Mouse (Mus musculus) T-helper 17 cell (primary cell): ENCODE data around the gene Gm5431.

Experiments used
- in situ Hi-C, 2 experiments: fragments of 300-600 bp; cut with MboI, MseI; formaldehyde crosslinking; loops; 1 replicate in 1 of 2; 2 replicates in 1 of 2; pipeline ENCODE4 v1.15.1; 2025; ENCODE audit warnings: high pct_unique_total_duplicates in 2 of 2

Gm5431 gene

DNA sequence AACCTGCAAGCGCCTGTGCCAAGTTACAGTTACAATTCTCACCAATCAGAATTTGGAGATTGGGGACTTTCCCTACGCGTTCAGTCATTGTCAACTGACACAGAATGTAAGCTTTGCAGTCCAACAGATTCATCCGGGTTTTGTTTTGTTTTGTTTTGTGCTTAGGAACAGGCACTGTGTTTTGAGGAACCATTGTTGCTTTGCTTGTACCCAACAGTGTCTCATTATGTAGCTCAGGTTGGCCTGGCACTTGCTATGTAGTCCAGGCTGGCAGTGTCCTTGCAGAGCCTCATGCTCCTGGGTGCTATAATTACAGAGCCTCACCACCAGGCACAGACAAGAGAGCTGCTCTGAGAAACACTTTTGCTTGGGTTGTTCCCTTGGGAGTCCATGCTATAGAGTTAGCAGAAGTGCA lies 59.6 kb downstream of the Gm5431 start:
- in situ Hi-C loops = no loop called here

DNA sequence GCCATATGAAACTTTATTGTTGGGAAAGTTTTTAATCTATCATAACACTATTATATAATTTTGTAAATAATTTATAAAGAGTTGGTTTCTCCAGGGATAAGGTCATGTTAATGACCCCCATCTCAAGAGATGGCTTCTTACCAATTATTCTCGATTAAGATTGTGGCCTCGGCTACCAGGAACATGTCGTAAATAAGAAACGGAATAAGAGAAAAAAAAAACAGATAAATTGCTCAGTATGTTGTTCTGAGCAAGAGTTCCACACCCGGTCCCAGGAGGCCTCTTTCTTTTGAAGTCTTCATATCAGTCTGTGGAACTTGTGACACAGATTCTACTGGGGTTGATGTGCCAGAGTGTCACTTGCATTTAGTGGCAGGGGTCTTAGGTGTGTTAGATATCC lies 60.8 kb downstream of the Gm5431 start:
- in situ Hi-C loops = no loop called here

- in situ Hi-C loops = no loop called here
Measured at GRCm38 (mm10) chr11:48840805-48841204, 61.2 kb downstream of the Gm5431 start.

DNA sequence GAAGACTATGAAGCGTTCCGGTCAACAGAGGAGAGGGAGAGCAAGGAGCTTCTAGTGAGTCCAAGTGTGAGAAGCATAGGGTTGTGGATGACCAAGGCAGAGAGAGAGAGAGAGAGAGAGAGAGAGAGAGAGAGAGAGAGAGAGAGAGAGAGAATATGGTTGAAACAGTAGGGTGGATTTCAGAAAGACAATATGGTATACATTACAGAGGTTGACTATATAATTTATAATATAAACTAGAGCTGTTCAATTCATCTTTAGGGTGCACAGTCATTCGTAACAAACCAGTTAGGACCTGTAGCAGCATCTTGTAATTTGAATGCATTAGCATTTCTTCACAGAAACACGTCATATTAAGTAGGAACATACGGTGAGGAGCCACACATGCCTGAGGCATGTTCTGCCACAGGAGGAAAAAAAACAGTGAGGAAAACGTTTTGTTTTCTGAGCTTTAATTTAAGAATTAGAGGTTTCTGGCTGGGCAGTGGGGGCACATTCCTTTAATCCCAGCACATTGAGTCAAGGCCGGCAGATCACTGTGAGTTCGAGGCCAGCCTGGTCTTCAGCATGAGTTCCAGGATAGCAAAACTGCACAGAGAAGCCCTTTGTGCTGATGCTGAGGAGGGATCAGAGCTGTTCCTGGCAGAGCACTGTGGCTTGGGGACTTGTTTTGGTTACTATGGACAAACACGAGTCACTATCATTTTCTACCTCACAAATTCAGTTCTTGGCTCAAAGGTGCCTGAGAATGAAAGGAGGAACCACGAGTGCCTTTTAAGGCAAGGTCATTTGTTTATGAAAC lies 62.9 kb downstream of the Gm5431 start:
- in situ Hi-C loops = no loop called here

GRCm38 (mm10) chr11:48838181-48838797 lies 63.7 kb downstream of the Gm5431 start:
- in situ Hi-C loops = no loop called here
